Mouse (Mus musculus) hindbrain, embryonic 11.5 days (tissue): ENCODE data around the gene Opn4. TPM values are rescaled to one million over a fixed set of nuclear protein-coding genes. Genes with fewer than 3 reads are reported as not detected.

Source experiments
- ATAC-seq: fragments of 200-750 bp; cut with Nextera tagmentation; 2 replicates; pipeline ENCODE4 v1.8.0; 2017; ENCODE audit warnings: mild to moderate bottlenecking, moderate TSS enrichment, moderate library complexity; ENCODE audit not compliant: low FRiP score
- DNase-seq: peaks from one replicate; pipeline ENCODE4 v3.0.0-alpha.2; 2015; ENCODE audit warnings: low spot score
- H3K27ac ChIP-seq: fragments of 300-500 bp; sonication (generic); 2 replicates; pipeline ENCODE4 v1.5.1; 2014; ENCODE audit warnings: mild to moderate bottlenecking, low read depth, low read length
- H3K27me3 ChIP-seq: fragments of 300-500 bp; sonication (generic); 2 replicates; pipeline ENCODE4 v1.6.1; 2014; ENCODE audit warnings: mild to moderate bottlenecking, low read length, moderate library complexity, mixed read lengths; ENCODE audit not compliant: control insufficient read depth, insufficient read depth
- H3K36me3 ChIP-seq: fragments of 300-500 bp; sonication (generic); 2 replicates; pipeline ENCODE4 v1.6.1; 2014; ENCODE audit warnings: mild to moderate bottlenecking, low read length, moderate library complexity, mixed read lengths; ENCODE audit not compliant: control insufficient read depth, insufficient read depth
- H3K4me1 ChIP-seq: fragments of 300-500 bp; sonication (generic); replicated peaks from 2 replicates; pipeline ENCODE4 v1.6.1; 2014; ENCODE audit warnings: low read length, mixed read lengths; ENCODE audit not compliant: control insufficient read depth, insufficient read depth
- H3K4me2 ChIP-seq: fragments of 300-500 bp; sonication (generic); replicated peaks from 2 replicates; pipeline ENCODE4 v1.6.1; 2014; ENCODE audit warnings: mild to moderate bottlenecking, low read depth, low read length
- H3K4me3 ChIP-seq: fragments of 300-500 bp; sonication (generic); 2 replicates; pipeline ENCODE4 v1.5.1; 2014; ENCODE audit warnings: low read depth, low read length
- H3K9ac ChIP-seq: fragments of 300-500 bp; sonication (generic); 2 replicates; pipeline ENCODE4 v1.6.1; 2014; ENCODE audit warnings: low read depth, low read length
- H3K9me3 ChIP-seq: fragments of 300-500 bp; sonication (generic); 2 replicates; pipeline ENCODE4 v1.6.1; 2016; ENCODE audit warnings: low read length; ENCODE audit not compliant: control insufficient read depth
- WGBS: fragments of 180-500 bp; shearing (Covaris S2); extraction: QIAGEN DNeasy Blood & Tissue Kit; methylation state at CpG from one replicate; pipeline ENCODE4 v1.1.7; 2014; 5-methylcytosine and 5-hydroxymethylcytosine counted together
- polyA plus RNA-seq: library from polyadenylated mRNA; unstranded; fragments of >200 nt; fragmentation: Nextera tagmentation; extraction: Ambion mirVana; gene quantifications from 2 replicates; pipeline ENCODE4 v1.2.1, GENCODE M21; 2014

Opn4 gene
- polyA plus RNA-seq, result not detected in 2 replicates

DNA sequence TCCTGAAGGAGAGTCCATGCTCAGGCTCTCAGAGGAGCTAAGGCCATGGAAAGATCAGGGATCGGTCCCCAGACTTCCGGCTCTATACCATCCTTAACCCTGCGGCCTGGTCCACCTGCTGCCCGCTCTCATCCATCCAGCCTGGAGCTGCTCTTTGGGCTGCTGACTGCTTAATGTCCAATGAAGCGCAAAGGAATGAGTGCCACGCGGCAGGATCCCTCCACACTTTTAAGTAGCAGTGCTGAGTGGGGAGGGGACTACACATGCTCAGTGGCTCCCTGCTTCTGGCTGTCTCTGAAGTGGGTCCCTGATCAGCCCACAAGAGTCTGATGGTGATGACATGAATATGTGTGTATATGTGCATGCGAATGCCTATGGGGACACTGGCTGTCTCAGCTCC lies at the start of gene Opn4:
Opn4 (minus strand) TSS at position 202 of the 400 bp plus-strand sequence.
- Histone ChIP-seq H3K9me3 (no peaks in the 10 kb centered on the region), H3K4me2 (no peak within 1 kb of the TSS), H3K9ac (no peak within 1 kb of the TSS), H3K4me3 (no peak within 1 kb of the TSS), H3K36me3 (no peaks in the 10 kb centered on the region), H3K27me3 (no peaks in the 10 kb centered on the region), H3K27ac (no peak within 1 kb of the TSS), H3K4me1 (no peaks in the 10 kb centered on the region)
- WGBS, result 71% methylated on average over 8 of the region's 8 CpGs
- no peak for ATAC-seq
- no peak for DNase-seq

- no peak overlapping the region for H3K4me2 ChIP-seq
- H3K9me3 ChIP-seq, result no peaks in the 10 kb centered on the region
- H3K27me3 ChIP-seq, result no peaks in the 10 kb centered on the region
- DNase-seq (no peak), ATAC-seq (no peak)
- H3K27ac ChIP-seq, result no peak overlapping the region
- H3K4me3 ChIP-seq, result no peak overlapping the region
- H3K9ac ChIP-seq, result no peak overlapping the region
- no peaks in the 10 kb centered on the region for H3K36me3 ChIP-seq
- no peaks in the 10 kb centered on the region for H3K4me1 ChIP-seq
- WGBS, result 91% methylated on average over 8 of the region's 8 CpGs
Measured at GRCm38 (mm10) chr14:34647870-34648475, 48.0 kb upstream of the Opn4 start.

DNA sequence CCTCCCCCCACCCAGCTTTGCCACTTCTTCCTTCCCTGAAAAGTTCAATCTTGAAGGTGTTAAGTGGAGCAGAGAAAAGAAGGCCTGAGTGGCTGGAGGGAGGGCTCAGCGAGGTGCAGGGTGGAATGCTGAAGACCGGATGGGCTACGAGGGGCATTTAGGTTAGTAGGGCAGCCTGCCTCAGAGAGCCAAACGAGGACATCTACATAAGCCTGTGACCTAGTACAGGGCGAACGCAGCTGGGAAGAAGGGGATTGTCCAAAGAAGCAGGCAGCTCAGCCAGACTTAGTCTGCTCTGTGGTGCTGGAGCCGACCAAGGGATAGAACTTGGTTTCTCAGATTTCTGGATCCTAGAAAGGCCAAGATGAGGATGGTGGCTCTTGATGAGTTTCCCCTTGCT lies 44.2 kb upstream of the Opn4 start:
- Histone ChIP-seq H3K4me1 (no peaks in the 10 kb centered on the region), H3K4me2 (no peak overlapping the region), H3K9me3 (no peaks in the 10 kb centered on the region), H3K27ac (no peak overlapping the region), H3K27me3 (no peaks in the 10 kb centered on the region), H3K9ac (no peak overlapping the region), H3K4me3 (no peak overlapping the region), H3K36me3 (no peaks in the 10 kb centered on the region)
- DNase-seq (no peak), ATAC-seq (no peak)
- 76% methylated on average over 7 of the region's 7 CpGs for WGBS

GRCm38 (mm10) chr14:34635721-34636120 lies 35.8 kb upstream of the Opn4 start:
- DNase-seq, result no peak
- H3K4me2 ChIP-seq, result no peak overlapping the region
- H3K27ac ChIP-seq, result no peak overlapping the region
- H3K36me3 ChIP-seq, result no peaks in the 10 kb centered on the region
- no peak for ATAC-seq
- no peaks in the 10 kb centered on the region for H3K9me3 ChIP-seq
- no peaks in the 10 kb centered on the region for H3K4me1 ChIP-seq
- 88% methylated on average over 6 of the region's 6 CpGs for WGBS
- H3K27me3 ChIP-seq, result no peaks in the 10 kb centered on the region
- H3K9ac ChIP-seq, result no peak overlapping the region
- no peak overlapping the region for H3K4me3 ChIP-seq

GRCm38 (mm10) chr14:34635192-34635591 lies 35.2 kb upstream of the Opn4 start:
- WGBS, result 47% methylated on average over 7 of the region's 7 CpGs
- H3K4me3 ChIP-seq, result no peak overlapping the region
- H3K9ac ChIP-seq, result no peak overlapping the region
- ATAC-seq (no peak), DNase-seq (no peak)
- no peaks in the 10 kb centered on the region for H3K36me3 ChIP-seq
- H3K9me3 ChIP-seq, result no peaks in the 10 kb centered on the region
- no peak overlapping the region for H3K27ac ChIP-seq
- no peaks in the 10 kb centered on the region for H3K4me1 ChIP-seq
- H3K27me3 ChIP-seq, result no peaks in the 10 kb centered on the region
- H3K4me2 ChIP-seq, result no peak overlapping the region

DNA sequence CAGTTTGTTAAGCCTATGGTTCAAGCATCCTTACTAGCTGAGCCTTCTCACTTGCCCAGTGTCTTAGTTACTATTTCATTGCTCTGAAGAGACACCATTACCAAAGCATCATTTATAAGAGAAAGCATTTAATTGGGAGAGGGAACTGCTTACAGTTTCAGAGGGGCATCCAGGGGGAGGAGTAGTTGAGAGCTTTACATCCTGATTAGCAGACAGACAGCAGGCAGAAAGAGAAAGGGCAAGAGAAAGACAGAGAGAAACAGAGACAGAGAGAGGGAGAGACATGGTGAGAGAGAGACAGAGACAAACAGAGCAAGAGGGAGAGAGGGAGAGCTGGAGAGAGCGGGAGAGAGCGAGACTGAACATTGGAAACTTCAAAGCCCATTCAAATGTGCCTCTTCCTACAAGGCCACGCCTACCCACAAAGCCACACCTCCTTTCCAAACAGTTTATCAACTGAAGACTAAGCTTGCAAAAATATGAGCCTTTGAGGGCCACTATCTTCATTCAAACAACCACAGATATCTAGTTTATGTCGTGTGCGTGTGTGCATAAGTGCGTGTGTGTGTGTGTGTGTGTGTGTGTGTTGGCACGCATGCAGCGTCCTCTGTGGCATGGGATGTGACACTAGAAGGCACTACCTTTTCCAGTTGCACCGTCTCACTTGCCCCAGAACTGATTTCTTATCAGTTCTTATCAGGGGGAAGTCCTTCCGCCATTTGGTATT lies 32.9 kb upstream of the Opn4 start:
- H3K27me3 ChIP-seq, result no peaks in the 10 kb centered on the region
- no peaks in the 10 kb centered on the region for H3K4me1 ChIP-seq
- no peak overlapping the region for H3K4me2 ChIP-seq
- no peaks in the 10 kb centered on the region for H3K36me3 ChIP-seq
- no peaks in the 10 kb centered on the region for H3K9me3 ChIP-seq
- ATAC-seq, result no peak
- no peak overlapping the region for H3K4me3 ChIP-seq
- WGBS, result 80% methylated on average over 10 of the region's 10 CpGs
- H3K27ac ChIP-seq, result no peak overlapping the region
- DNase-seq, result no peak
- no peak overlapping the region for H3K9ac ChIP-seq

DNA sequence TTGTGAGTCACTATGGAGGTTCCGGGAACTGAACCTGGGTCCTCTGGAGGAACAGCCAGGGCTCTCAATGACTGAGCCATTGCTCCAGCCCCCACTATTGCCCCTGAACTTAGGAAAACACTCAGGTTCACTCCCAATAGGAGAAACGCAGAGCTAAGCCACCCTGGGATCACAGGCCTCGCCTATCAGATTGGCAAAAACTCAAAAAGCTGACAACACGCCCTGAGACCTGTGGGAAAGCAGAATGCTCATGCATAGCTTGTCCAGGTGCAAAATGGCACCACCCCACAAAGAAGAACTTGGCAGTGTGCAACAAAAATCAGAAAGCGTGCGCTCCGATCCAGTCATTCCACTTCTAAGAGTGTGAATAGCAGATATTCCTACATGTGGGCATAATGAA lies 26.9 kb upstream of the Opn4 start:
- no peak overlapping the region for H3K9ac ChIP-seq
- DNase-seq (no peak), ATAC-seq (no peak)
- H3K9me3 ChIP-seq, result no peaks in the 10 kb centered on the region
- H3K27me3 ChIP-seq, result no peaks in the 10 kb centered on the region
- no peak overlapping the region for H3K27ac ChIP-seq
- 90% methylated on average over 7 of the region's 7 CpGs for WGBS
- no peaks in the 10 kb centered on the region for H3K36me3 ChIP-seq
- H3K4me2 ChIP-seq, result no peak overlapping the region
- H3K4me3 ChIP-seq, result no peak overlapping the region
- no peaks in the 10 kb centered on the region for H3K4me1 ChIP-seq

- H3K9me3 ChIP-seq, result no peaks in the 10 kb centered on the region
- H3K4me3 ChIP-seq, result no peak overlapping the region
- DNase-seq (no peak), ATAC-seq (no peak)
- no peaks in the 10 kb centered on the region for H3K27me3 ChIP-seq
- 84% methylated on average over 16 of the region's 16 CpGs for WGBS
- H3K36me3 ChIP-seq, result no peaks in the 10 kb centered on the region
- H3K4me2 ChIP-seq, result no peak overlapping the region
- H3K4me1 ChIP-seq, result no peaks in the 10 kb centered on the region
- H3K9ac ChIP-seq, result no peak overlapping the region
- H3K27ac ChIP-seq, result no peak overlapping the region
Measured at GRCm38 (mm10) chr14:34623531-34624210, 23.7 kb upstream of the Opn4 start.

DNA sequence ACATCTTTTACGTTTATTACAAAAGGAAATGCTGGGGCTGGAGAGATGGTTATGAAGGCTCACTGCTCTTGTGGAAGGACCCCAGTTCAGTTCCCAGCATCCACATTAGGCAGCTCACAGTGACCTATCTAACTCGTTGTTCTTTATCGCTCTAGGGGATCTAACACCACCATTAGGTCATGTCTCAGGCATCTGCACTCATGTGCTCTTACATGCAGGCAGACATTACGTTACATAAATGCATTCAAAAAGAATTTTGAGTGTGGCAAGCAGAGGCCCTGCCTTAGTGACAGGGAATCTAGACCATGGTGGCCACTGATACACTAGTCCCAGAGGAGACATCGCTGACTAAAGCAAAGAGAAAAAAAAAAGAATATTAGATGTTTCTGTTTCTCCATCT lies 23.1 kb upstream of the Opn4 start:
- ATAC-seq (no peak), DNase-seq (no peak)
- Histone ChIP-seq H3K9me3 (no peaks in the 10 kb centered on the region), H3K9ac (no peak overlapping the region), H3K4me1 (no peaks in the 10 kb centered on the region), H3K4me2 (no peak overlapping the region), H3K27ac (no peak overlapping the region), H3K4me3 (no peak overlapping the region), H3K36me3 (no peaks in the 10 kb centered on the region), H3K27me3 (no peaks in the 10 kb centered on the region)
- WGBS, result 90% methylated on average over 5 of the region's 5 CpGs
